Mouse (Mus musculus): Measurements from ENCODE around the gene Ptgds. TPM values are rescaled to one million over a fixed set of nuclear protein-coding genes. Genes with fewer than 3 reads are reported as not detected.

Ptgds gene
- 11.8 and 13.3 TPM in 2 replicates for polyA plus RNA-seq (2015; fragmentation: Nextera tagmentation; extraction: Ambion mirVana)

GRCm38 (mm10) chr2:25469969-25470368 is at the start of gene Ptgds:
TSS of gene Ptgds (minus strand) at chr2:25470046.

DNA sequence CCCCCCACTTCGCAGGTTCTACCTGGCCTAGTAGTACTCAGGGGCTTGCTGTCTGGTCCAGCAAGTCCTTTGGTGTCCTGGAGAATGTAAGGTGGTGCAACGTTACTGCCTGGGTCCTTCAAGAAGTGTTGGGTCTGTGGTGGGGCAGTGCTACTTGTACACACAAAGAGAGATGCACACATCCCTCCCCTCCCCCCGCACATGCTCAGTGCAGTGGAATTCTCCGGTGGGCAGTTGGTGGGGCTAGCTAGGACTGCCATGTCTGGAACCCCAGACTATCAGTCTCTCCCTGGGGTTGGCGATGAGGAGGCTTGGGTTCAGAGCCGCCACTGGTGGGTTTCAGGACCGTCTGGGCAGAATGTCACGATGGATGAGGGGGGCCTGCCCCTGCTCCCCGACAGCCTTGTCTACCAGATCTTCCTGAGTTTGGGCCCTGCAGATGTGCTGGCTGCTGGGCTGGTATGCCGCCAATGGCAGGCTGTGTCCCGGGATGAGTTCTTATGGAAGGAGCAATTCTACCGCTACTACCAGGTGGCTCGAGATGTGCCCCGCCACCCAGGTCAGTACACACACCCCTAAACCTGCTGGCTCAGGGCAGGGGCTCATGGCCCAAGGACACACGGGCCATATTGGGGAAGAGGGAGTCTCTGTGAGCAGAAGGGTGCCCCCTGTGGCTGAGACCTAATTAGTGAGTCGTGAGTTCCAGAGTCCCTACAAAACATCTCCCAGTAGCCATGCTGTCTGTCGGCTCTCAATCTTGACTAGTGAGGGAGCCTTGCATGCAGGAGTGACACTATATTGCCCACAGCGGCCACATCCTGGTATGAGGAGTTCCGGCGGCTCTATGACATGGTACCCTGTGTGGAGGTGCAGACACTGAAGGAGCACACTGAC is 32.0 kb upstream of the Ptgds start, which contains the start of gene C8g:
C8g (minus strand) TSS at position 127 of the 894 bp plus-strand sequence.

GRCm38 (mm10) chr2:25500576-25501405 is 30.9 kb upstream of the Ptgds start, which contains the start of gene Fbxw5:
TSS of gene Fbxw5 (plus strand) at chr2:25500750.

GRCm38 (mm10) chr2:25493476-25493961 is 23.7 kb upstream of the Ptgds start, which contains the start of gene Lcn12:
TSS of gene Lcn12 (minus strand) at chr2:25493911.

GRCm38 (mm10) chr2:25460551-25461309 is 9.1 kb downstream of the Ptgds start, which contains the start of gene Paxx:
TSS of gene Paxx (minus strand) at chr2:25461094.

DNA sequence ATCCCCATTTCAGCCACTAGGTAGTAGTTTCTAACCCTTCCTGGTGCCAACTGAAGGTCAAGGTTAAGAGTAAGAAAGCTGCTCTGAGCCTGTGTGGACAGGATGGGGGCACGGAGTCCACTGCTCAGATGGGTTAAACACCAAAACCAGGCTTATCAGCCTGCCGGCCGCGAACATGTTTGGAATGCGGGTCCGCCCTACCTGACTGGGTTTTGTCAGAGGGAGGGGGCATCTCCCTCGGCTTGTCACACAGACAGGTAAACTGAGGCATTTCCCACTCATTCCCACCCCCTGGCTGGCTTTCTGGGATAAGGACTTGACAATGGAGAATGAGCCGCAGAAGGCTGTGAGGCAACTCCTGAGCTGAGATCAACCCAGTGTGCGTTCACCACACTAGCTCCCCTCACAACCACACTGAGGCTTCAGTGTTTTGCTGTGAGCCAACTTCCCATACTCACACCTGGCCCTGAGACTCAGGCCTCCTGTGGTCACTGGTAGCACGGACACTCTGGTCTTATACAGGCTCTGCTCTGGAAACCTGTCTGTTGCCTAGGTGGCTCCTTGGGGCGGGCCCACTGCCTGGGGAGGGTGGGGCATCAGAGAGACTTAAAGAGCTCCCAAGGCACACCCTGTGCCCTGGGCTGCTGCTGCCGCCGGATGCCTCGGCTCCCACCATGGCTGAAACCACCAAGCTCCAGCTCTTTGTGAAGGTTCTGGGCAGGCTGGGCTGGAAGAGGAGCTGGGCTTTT is 13.5 kb downstream of the Ptgds start, which contains the start of gene Clic3:
Clic3 (plus strand) TSS at position 634 of the 749 bp plus-strand sequence.

GRCm38 (mm10) chr2:25428442-25429236 is 41.2 kb downstream of the Ptgds start, which contains the start of gene Abca2:
TSS of gene Abca2 (plus strand) at chr2:25428703.

GRCm38 (mm10) chr2:25422587-25423410 is 47.0 kb downstream of the Ptgds start, which contains the start of gene Fut7:
TSS of gene Fut7 (plus strand) at chr2:25423267.

Small RNA genes within 50 kb of the gene (microRNA-seq; reads per million reads assigned to microRNA genes)
- gene Mir3087: 0.30 to 0.64 reads per million in 2 experiments

Other genes with a start within 250 kb of the Ptgds start
- gene Tubb4b, start 245.3 kb downstream of the Ptgds start, polyA plus RNA-seq (2015; fragmentation: Nextera tagmentation; extraction: Ambion mirVana): 141 and 191 TPM in 2 replicates
- not detected in 2 replicates for gene Slc34a3, start 235.7 kb downstream of the Ptgds start, polyA plus RNA-seq (2015; fragmentation: Nextera tagmentation; extraction: Ambion mirVana)
- gene Rnf224, start 233.3 kb downstream of the Ptgds start, polyA plus RNA-seq (2015; fragmentation: Nextera tagmentation; extraction: Ambion mirVana): not detected in 2 replicates
- 0.50 and 1.5 TPM in 2 replicates for gene Rnf208, start 227.8 kb downstream of the Ptgds start, polyA plus RNA-seq (2015; fragmentation: Nextera tagmentation; extraction: Ambion mirVana)
- gene Cysrt1, start 227.6 kb downstream of the Ptgds start, polyA plus RNA-seq (2015; fragmentation: Nextera tagmentation; extraction: Ambion mirVana): 8.6 TPM in 1 of 2 replicates, not detected in the other
- 1.2 and 2.0 TPM in 2 replicates for gene AL732309.1, start 223.2 kb downstream of the Ptgds start, polyA plus RNA-seq (2015; fragmentation: Nextera tagmentation; extraction: Ambion mirVana)
- 27.2 and 29.6 TPM in 2 replicates for gene Tmem203, start 214.6 kb downstream of the Ptgds start, polyA plus RNA-seq (2015; fragmentation: Nextera tagmentation; extraction: Ambion mirVana)
- 3.0 and 3.9 TPM in 2 replicates for gene Tprn, start 207.4 kb downstream of the Ptgds start, polyA plus RNA-seq (2015; fragmentation: Nextera tagmentation; extraction: Ambion mirVana)
- 102 and 122 TPM in 2 replicates for gene Ssna1, start 197.6 kb downstream of the Ptgds start, polyA plus RNA-seq (2015; fragmentation: Nextera tagmentation; extraction: Ambion mirVana)
- gene Anapc2, start 197.6 kb downstream of the Ptgds start, polyA plus RNA-seq (2015; fragmentation: Nextera tagmentation; extraction: Ambion mirVana): 51.7 and 54.8 TPM in 2 replicates
- gene Tmem210, start 181.9 kb downstream of the Ptgds start, polyA plus RNA-seq (2015; fragmentation: Nextera tagmentation; extraction: Ambion mirVana): not detected in 2 replicates
- gene Lrrc26, start 180.1 kb downstream of the Ptgds start, polyA plus RNA-seq (2015; fragmentation: Nextera tagmentation; extraction: Ambion mirVana): 0.12 and 0.15 TPM in 2 replicates
- gene Grin1, start 150.9 kb downstream of the Ptgds start, polyA plus RNA-seq (2015; fragmentation: Nextera tagmentation; extraction: Ambion mirVana): not detected in 2 replicates
- gene Man1b1, start 137.7 kb downstream of the Ptgds start, polyA plus RNA-seq (2015; fragmentation: Nextera tagmentation; extraction: Ambion mirVana): 29.6 and 33.0 TPM in 2 replicates
- 8.7 and 10.9 TPM in 2 replicates for gene Dpp7, start 113.7 kb downstream of the Ptgds start, polyA plus RNA-seq (2015; fragmentation: Nextera tagmentation; extraction: Ambion mirVana)
- 12.4 and 16.8 TPM in 2 replicates for gene Uap1l1, start 104.4 kb downstream of the Ptgds start, polyA plus RNA-seq (2015; fragmentation: Nextera tagmentation; extraction: Ambion mirVana)
- 5.8 and 6.4 TPM in 2 replicates for gene Sapcd2, start 97.7 kb downstream of the Ptgds start, polyA plus RNA-seq (2015; fragmentation: Nextera tagmentation; extraction: Ambion mirVana)
- gene Entpd2, start 74.2 kb downstream of the Ptgds start, polyA plus RNA-seq (2015; fragmentation: Nextera tagmentation; extraction: Ambion mirVana): 30.8 and 32.7 TPM in 2 replicates
- 19.3 and 28.5 TPM in 2 replicates for gene Npdc1, start 70.7 kb downstream of the Ptgds start, polyA plus RNA-seq (2015; fragmentation: Nextera tagmentation; extraction: Ambion mirVana)
- 0.06 TPM in 1 of 2 replicates, not detected in the other for gene Fut7, start 46.8 kb downstream of the Ptgds start, polyA plus RNA-seq (2015; fragmentation: Nextera tagmentation; extraction: Ambion mirVana)
- 1.2 and 1.6 TPM in 2 replicates for gene Abca2, start 41.3 kb downstream of the Ptgds start, polyA plus RNA-seq (2015; fragmentation: Nextera tagmentation; extraction: Ambion mirVana)
- gene Clic3, start 13.2 kb downstream of the Ptgds start, polyA plus RNA-seq (2015; fragmentation: Nextera tagmentation; extraction: Ambion mirVana): 1.0 and 6.2 TPM in 2 replicates
- 56.6 and 62.1 TPM in 2 replicates for gene Paxx, start 9.0 kb downstream of the Ptgds start, polyA plus RNA-seq (2015; fragmentation: Nextera tagmentation; extraction: Ambion mirVana)
- gene Lcn12, start 23.9 kb upstream of the Ptgds start, polyA plus RNA-seq (2015; fragmentation: Nextera tagmentation; extraction: Ambion mirVana): not detected in 2 replicates
- 56.1 and 56.8 TPM in 2 replicates for gene Fbxw5, start 30.7 kb upstream of the Ptgds start, polyA plus RNA-seq (2015; fragmentation: Nextera tagmentation; extraction: Ambion mirVana)
- 2.9 and 4.1 TPM in 2 replicates for gene C8g, start 31.7 kb upstream of the Ptgds start, polyA plus RNA-seq (2015; fragmentation: Nextera tagmentation; extraction: Ambion mirVana)
- 13.9 and 15.5 TPM in 2 replicates for gene Traf2, start 76.9 kb upstream of the Ptgds start, polyA plus RNA-seq (2015; fragmentation: Nextera tagmentation; extraction: Ambion mirVana)
- 314 and 359 TPM in 2 replicates for gene Edf1, start 87.8 kb upstream of the Ptgds start, polyA plus RNA-seq (2015; fragmentation: Nextera tagmentation; extraction: Ambion mirVana)
- gene Mamdc4, start 104.8 kb upstream of the Ptgds start, polyA plus RNA-seq (2015; fragmentation: Nextera tagmentation; extraction: Ambion mirVana): 0.45 and 0.50 TPM in 2 replicates
- 93.0 and 102 TPM in 2 replicates for gene Phpt1, start 105.2 kb upstream of the Ptgds start, polyA plus RNA-seq (2015; fragmentation: Nextera tagmentation; extraction: Ambion mirVana)
- gene Ajm1, start 111.7 kb upstream of the Ptgds start, polyA plus RNA-seq (2015; fragmentation: Nextera tagmentation; extraction: Ambion mirVana): 0.18 TPM in 1 of 2 replicates, not detected in the other
- 37.7 TPM in 2 replicates for gene Rabl6, start 138.5 kb upstream of the Ptgds start, polyA plus RNA-seq (2015; fragmentation: Nextera tagmentation; extraction: Ambion mirVana)
- gene Ccdc183, start 147.6 kb upstream of the Ptgds start, polyA plus RNA-seq (2015; fragmentation: Nextera tagmentation; extraction: Ambion mirVana): 0.35 and 0.42 TPM in 2 replicates
- gene Tmem141, start 152.0 kb upstream of the Ptgds start, polyA plus RNA-seq (2015; fragmentation: Nextera tagmentation; extraction: Ambion mirVana): 22.0 and 25.0 TPM in 2 replicates
- gene Fcna, start 158.0 kb upstream of the Ptgds start, polyA plus RNA-seq (2015; fragmentation: Nextera tagmentation; extraction: Ambion mirVana): 12.6 and 21.8 TPM in 2 replicates
- not detected in 2 replicates for gene Lcn8, start 183.1 kb upstream of the Ptgds start, polyA plus RNA-seq (2015; fragmentation: Nextera tagmentation; extraction: Ambion mirVana)
- not detected in 2 replicates for gene Lcn5, start 187.9 kb upstream of the Ptgds start, polyA plus RNA-seq (2015; fragmentation: Nextera tagmentation; extraction: Ambion mirVana)
- not detected in 2 replicates for gene Lcn6, start 206.7 kb upstream of the Ptgds start, polyA plus RNA-seq (2015; fragmentation: Nextera tagmentation; extraction: Ambion mirVana)
- not detected in 2 replicates for gene Lcn10, start 212.7 kb upstream of the Ptgds start, polyA plus RNA-seq (2015; fragmentation: Nextera tagmentation; extraction: Ambion mirVana)
- not detected in 2 replicates for gene Obp2a, start 230.0 kb upstream of the Ptgds start, polyA plus RNA-seq (2015; fragmentation: Nextera tagmentation; extraction: Ambion mirVana)
- gene Bmyc, start 236.7 kb upstream of the Ptgds start, polyA plus RNA-seq (2015; fragmentation: Nextera tagmentation; extraction: Ambion mirVana): 41.4 and 46.9 TPM in 2 replicates